Mouse (Mus musculus): ENCODE results near the gene Parm1.

Parm1 gene

DNA sequence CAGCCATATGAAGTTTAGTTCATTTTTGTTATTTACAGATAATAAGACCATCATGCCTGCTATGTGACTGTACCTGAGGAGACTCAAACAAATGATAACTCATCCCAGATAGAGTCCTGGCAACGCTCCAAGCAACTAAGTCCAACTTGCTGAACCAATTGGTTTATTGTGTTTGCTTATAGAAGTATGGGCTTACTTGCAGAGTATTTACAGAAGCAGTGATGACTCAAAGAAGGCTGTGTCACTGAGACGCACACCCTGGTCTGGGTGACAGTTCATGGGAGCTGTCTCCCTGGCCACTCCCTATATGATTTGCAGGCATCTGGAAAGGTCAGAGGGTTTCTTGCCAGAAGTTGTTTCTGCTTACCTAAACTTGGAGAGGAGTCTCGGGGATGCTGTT is 49.2 kb downstream of the Parm1 start:
- ATAC-seq (ENCODE audit: insufficient number of reproducible peaks, low FRiP score, low TSS enrichment): no peak

DNA sequence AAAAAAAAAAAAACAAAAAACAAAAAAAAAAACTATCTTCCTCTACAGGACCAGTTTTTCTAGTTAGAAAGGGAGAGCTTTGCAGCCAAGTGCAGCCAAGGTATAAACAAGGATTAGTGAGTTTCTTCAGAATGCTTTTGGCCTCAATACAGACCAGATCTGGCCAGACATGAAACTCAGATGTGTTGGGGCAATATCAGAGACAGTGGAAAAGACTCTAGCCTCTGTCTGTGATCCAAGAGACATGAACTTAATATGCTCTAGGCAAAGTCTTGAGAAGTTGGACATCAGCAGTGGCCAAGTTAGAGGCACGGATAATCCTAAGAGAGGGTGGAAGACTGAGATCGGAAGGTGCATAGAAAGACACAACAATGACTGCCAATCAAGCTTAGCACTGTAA is 56.8 kb downstream of the Parm1 start:
- ATAC-seq (ENCODE audit: insufficient number of reproducible peaks, low FRiP score, low TSS enrichment): no peak

DNA sequence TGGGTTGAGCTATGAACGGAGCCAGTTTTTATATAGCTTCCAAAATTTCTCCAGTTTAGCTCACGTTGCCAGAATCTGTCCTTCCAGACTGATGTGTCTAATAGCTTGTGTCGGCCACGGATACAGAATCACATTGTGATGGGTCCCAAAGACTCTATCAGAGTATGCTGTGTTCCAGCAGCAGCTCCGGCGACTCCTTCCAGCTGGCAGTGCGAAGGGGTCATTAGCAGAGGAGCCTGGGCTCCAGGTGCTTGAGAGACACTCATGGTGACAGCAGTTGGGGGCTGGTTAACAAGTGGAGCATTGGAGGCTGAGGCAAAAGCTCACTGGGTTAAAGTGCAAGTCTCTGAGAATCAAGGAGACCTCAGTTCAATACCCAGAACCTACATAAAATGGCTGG is 61.5 kb downstream of the Parm1 start:
- ATAC-seq (ENCODE audit: insufficient number of reproducible peaks, low FRiP score, low TSS enrichment): no peak

DNA sequence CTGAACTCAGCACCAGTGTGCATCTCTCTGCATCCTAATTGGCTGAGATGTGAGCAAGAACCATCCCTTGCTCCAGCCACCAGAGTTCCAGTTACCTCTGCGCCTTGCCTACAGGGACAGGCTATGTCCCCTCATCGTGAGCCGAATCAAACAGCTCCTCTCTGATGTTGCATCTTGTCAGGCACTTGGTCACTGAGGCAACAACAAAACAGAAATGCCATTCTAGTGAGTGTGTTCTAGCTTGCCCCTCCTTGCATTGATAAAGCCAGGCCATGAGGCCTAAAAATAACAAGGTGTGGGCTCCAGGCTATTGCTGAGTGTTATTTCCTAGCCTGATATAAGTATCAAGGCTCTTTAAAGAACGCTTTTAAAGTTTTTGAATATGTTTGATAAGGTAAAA is 64.4 kb downstream of the Parm1 start:
- ATAC-seq (ENCODE audit: insufficient number of reproducible peaks, low FRiP score, low TSS enrichment): no peak

DNA sequence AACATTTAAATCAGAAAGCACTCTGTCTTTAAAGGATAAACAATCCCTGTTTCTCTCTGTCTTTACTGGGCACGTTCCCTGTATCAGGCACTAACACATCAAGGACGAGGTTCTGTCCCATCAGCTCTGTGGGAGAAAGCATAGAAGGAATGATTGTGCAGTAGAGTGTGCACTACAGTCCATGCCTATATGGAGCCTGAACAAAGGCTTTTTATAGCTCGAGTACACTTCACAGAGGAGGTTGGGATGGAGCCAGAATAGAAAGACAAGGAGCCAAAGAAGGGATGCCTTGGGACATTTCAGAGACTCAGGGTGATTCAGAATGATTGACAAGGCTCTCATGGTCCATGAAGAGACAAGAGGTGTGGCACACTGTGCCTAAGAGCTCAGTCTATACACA is 68.8 kb downstream of the Parm1 start:
- no peak for ATAC-seq (ENCODE audit: insufficient number of reproducible peaks, low FRiP score, low TSS enrichment)

DNA sequence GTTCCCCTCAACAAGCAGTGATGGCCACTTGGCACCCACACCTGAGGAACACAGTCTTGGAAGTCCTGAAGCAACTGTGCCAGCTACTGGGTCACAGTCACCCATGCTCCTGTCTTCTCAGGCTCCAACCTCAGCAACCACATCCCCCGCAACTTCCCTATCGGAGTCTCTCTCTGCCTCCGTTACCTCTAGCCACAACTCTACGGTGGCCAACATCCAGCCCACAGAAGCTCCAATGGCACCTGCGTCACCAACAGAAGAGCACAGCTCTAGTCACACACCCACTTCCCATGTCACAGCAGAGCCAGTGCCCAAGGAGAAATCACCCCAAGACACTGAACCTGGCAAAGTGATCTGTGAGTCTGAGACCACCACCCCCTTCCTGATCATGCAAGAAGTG is 76.7 kb downstream of the Parm1 start:
- ATAC-seq (ENCODE audit: insufficient number of reproducible peaks, low FRiP score, low TSS enrichment): no peak

DNA sequence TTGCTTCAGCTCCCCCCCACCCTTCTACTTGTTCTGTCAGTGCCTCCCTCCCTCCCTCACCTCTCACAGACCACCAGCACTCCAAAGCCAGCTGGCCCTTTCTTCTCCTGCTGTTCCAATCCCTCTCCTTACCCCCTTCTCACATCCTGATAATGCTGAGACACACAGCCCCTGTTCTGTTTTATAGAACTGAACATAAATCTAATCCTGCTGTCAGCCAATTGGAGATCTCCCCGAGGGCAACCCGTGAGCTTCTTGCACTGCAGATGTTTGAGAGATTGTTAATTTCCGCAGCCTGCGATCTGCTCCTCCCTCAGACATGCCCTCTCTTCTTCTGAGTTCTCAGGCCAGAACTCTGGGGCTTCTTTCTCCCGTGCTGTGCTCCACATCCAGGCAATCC is 79.8 kb downstream of the Parm1 start:
- ATAC-seq (ENCODE audit: insufficient number of reproducible peaks, low FRiP score, low TSS enrichment): no peak

DNA sequence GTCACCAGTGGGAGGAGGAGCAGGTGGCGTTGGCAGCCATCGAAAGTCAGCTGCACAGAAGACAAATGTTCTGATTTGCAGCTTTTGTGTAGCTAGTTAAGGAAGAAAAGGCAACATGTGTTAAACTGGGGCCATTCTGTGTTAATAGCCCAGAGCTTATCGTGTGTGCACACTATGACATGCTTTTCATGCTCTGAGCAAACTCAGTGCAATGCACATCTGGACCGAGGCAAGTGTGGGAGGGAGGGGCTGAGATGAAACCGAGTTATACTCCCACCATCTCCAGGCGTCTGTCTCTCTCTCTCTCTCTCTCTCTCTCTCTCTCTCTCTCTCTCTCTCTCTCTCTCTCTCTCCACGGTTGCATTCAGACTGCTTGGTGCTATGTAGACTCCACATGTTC is 82.4 kb downstream of the Parm1 start:
- ATAC-seq (ENCODE audit: insufficient number of reproducible peaks, low FRiP score, low TSS enrichment): no peak

DNA sequence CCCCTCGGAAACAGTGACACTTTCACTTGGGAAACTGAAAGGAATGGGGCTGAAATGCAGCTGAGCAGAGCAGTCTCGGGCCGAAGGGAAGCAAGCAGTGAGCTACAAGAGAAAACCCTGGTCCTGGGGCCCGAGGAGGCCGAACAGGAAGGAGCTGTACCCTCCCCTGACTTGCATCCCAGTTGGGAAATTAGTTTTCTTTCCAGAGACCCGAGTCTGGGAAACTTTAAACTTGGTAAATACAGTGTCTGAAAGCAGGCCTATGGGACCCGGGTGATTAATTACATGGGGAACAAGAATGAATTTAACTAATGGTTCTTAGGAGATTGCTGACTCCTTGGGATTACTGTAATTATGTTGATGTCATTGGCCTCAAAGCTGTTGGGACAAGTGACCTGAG is 85.9 kb downstream of the Parm1 start:
- no peak for ATAC-seq (ENCODE audit: insufficient number of reproducible peaks, low FRiP score, low TSS enrichment)

DNA sequence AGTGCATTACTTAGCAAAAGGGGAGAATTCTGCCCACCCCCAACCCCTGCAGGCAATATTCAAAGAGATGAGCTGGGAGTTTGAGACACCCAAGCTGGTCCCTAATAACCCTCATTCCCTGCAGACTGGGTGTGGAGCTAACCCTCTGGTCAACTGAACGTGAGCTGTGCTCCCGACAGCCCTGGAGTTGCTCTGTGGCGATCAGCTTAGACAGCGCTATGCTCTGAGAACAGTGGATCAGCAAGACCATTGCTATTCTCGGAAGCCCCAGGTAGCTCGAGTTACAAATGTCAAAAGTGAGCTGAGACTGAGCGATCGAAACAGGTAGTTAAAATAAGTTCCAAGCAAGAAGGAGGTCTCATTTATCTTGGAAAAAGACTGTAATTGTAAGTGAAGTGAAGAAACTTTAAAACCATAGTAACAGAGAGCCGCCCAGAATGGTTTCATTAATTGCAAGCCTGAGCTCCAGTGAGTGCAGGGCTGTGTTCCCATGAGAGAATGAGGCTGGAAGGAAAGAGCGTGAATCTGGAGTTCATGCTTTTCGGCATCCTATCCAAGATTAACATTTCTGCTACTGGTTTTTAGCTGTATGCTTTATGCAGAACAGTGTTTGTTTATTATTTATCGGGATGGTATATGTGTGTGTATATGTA is 86.5 kb downstream of the Parm1 start:
- no peak for ATAC-seq (ENCODE audit: insufficient number of reproducible peaks, low FRiP score, low TSS enrichment)

DNA sequence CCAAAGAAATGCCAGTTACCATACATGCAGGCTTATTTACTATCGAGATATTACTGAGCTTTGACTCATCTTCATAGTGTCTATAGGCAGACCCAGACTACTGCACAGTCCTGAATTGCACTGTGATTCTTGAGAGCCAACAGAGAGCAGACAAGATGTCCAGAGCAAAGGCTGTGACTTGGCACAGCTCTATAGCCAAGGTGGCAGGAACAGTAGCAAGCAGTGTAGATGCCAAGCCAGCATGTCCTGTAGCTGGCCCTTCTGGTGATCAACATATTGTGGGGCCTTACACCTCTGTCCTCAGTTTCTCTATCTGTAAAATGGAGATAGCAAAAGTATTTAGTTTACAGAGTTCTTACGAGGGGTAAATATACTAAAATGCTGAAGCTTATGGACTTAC is 89.8 kb downstream of the Parm1 start:
- no peak for ATAC-seq (ENCODE audit: insufficient number of reproducible peaks, low FRiP score, low TSS enrichment)

DNA sequence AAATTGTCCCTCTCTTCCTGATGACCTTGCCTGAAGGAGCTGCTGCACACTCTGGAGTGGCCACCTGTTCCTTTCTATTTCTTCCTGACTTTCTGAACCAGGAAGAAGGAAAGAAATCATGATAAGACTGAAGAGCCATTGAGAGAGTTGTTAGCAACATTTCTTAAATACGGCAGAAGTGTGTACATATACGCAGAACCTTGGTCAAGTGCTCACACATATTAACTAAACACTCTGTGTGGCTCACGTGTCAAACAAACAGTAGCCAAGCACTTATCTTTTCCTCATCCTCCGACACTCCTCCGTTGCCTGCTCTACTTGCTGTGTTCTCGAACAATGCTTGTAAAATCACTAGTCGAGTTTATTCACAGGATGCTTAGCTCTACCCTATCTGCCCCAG is 90.4 kb downstream of the Parm1 start:
- ATAC-seq (ENCODE audit: insufficient number of reproducible peaks, low FRiP score, low TSS enrichment): no peak

DNA sequence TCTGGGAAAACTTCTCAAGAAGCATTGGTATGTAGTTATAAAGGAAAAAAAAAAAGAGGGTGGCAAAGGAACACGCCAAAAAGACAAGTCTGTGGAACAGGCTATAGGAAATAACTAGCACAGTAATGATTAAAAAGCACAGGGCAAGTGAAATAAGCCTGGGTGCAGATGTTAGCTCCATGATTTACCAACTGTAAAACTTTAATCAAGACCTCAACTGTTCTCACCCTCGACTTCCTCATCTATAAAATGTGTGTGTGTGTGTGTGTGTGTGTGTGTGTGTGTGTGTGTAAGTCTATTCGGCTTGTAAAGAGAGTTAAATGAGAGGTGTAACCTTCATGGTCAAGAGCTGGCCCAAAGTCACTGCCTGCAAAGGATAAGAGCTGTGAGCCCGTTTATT is 91.6 kb downstream of the Parm1 start:
- ATAC-seq (ENCODE audit: insufficient number of reproducible peaks, low FRiP score, low TSS enrichment): no peak

DNA sequence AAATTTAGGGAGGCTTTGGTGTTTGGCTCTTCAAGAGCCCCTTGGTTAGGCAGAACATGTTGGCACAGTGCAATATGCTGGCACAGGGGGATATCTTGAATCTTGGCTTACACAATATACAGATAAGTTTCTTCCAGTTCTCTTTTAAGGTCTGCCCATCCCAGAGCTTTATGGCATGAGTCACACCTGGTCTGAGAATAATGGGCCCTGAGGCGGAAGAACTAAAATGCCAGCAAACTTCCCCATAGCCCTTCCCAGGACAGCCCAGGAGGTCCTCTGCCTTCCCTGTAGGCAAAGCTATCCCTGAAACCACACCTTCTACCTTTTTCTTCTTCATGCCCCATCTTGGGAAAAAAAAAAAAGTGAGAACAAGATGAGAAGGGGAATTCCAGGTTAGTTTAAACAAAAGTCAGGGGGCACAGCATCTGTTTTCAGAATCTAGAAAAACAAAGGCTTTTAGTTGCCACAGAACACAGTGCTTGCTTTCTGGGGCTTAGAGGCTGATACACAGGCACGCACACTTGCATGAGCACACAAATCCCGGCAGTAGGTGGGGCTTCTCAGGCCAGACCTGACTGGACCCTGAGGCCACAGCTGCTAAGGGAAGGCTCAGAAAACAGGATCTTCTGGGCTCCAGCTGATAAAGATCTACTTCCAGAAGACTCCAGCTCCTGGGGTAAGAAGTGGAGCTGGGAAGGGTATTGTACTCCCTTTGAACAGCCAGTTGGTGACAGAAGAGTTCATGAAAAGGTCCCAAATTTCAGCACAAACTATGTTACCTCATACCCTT is 92.3 kb downstream of the Parm1 start:
- ATAC-seq (ENCODE audit: insufficient number of reproducible peaks, low FRiP score, low TSS enrichment): no peak

DNA sequence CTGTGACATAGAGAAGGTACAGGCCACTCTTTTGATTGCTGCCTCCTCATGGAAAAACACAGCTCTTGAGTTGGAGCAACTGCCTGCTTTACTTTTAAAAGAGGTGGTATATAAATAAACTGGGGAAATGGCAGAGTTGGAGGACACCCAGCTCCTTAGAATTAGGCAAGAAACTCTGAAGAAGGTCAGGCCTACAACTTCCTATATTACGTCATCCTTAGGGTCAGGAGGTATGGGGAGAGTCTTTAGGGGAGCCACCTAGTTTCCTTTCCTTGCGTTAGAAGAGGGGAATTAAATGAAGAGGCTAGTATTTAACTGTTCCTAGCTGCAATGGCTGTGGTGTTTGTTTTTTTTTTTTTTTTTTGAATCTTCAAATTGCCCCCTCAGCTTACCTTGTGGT is 93.1 kb downstream of the Parm1 start:
- no peak for ATAC-seq (ENCODE audit: insufficient number of reproducible peaks, low FRiP score, low TSS enrichment)

DNA sequence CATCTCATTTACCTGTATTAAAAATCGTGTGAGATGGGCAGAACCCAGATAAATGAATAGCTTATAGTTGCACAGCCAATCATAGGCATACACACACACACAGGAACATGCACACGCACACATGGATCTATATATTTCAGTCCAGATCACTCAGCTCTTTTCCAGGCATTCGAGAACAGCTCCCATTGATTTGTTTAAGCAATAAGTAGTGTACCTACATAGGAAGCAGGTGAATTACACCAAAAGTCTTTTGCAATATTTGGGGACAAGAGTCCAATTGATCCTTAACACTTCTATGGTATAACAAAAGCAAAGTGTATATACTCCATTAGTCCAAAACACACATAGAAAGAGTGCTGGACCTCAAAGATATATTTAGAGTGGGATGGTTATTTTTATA is 94.2 kb downstream of the Parm1 start:
- no peak for ATAC-seq (ENCODE audit: insufficient number of reproducible peaks, low FRiP score, low TSS enrichment)

DNA sequence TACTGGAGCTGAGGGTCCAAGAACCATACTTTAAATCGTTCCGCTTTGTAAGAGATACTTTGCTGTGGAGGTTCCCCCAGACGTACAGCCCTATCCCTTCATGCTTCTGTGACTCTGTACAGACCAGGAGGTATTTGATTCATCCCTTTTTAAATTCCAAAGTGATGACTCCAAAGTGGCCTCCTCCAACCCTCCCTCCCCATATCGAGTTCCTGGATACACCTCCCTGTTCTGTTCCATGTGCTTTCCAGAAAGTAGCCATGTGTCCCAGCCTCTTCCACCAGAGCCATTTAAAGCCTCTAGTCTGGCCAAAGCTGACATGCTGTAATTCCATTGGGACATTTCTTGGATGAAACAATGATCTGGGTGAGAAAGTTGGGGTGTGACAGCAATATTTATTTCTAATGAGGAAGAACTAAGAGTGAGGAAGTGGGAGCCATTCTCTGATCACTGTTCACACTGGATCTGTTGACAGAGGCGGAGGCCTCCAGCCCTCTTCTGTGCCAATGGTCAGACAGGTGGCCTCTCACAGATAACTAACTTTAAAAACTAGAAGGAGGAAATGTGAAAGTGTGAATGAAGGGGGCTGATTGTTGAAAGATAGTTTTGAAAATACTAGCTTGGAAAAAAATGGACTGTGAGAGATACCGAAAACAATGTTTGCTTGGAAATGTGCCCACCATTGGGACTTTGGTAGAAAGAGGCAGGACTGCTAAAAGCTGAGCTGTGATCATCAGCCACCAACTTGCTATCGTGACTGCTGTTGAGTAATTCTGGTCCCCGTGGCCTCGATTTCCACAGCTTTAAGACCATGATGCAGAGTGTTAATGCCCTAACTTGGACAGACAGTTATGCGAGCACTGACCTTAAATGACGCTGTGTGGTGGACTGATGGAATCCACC is 100.2 kb downstream of the Parm1 start:
- no peak for ATAC-seq (ENCODE audit: insufficient number of reproducible peaks, low FRiP score, low TSS enrichment)

DNA sequence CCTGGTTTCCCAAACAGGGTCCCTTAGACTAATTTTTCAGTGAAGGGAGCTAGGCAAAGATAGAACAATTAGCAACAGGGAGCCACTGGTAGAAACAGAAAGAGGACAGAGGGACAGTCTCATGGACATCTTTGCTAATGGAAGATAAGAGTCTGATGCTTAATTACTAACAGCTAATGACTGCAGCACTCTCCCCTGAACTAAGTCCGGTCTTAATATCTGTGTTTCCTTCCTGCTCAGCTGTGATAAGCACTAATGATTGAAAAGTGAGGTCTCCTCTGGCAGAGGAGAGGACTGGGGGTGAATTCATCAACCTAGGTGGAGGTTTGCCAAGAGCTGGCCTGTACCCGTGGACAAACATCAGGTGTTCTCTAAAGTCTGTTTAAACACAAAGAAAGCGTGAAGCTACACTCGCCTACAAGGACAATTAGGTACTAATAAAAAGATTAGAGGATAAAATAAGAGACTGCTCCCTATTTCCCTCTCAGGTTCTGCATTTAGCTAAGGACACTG is 101.3 kb downstream of the Parm1 start:
- no peak for ATAC-seq (ENCODE audit: insufficient number of reproducible peaks, low FRiP score, low TSS enrichment)

DNA sequence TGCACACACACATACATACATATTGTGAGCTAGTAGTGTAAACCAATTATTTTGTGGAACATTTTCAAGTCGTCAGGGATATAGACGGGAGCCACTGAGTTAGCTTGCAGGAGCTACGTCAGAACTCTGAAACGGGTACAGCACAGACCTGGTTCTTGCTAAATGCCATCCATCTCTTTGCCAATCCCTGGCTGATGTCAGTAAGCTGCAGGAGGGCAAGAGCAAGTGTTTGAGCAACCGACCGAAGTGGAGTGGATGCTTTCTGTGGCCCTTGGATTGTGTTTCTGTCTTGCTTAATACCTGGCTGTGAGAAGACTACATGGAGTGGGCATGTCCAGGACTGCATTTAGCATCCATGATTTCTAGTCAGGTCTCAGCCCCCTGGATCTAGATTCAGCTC is 103.8 kb downstream of the Parm1 start:
- no peak for ATAC-seq (ENCODE audit: insufficient number of reproducible peaks, low FRiP score, low TSS enrichment)

DNA sequence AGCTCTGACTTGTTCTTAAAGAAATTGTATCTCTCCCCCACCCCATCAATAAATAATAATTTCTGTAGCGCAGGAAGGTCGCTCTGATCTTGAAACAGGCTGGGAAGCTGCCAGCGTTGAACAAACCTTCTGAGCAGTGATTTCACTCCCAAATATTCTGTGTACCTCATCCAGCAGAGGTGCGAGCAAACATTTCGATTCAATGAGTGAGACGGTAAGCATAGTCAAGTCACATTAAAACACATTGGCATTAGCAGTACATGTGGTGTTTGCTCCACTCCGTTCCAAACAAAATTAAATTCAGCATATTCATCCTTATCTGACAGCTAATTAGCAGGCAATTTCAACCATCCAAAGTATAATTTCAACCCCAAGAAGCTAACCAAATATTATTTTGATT is 109.4 kb downstream of the Parm1 start:
- no peak for ATAC-seq (ENCODE audit: insufficient number of reproducible peaks, low FRiP score, low TSS enrichment)

DNA sequence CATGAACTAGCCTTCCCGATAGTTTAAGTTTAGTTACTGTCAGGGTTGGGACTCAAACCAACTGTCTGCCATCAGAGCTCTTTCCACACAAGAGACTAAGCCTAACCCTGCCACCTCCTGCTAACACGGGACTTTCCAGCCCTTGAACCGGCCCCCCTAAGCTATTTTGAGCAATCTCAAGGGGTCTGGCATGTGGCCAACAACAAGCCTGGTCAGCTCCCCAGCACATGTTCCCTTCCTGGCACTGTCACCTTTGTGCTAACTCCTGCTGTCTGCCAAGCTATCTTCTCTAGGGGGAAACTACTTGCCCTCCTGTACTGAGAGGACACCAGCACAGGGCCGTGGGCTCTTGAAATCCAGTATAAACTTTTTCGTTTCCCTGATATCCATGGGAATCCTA is 112.1 kb downstream of the Parm1 start:
- no peak for ATAC-seq (ENCODE audit: insufficient number of reproducible peaks, low FRiP score, low TSS enrichment)
